ENCODE assay signal across 9 mouse cellular contexts in the genomic region with DNA sequence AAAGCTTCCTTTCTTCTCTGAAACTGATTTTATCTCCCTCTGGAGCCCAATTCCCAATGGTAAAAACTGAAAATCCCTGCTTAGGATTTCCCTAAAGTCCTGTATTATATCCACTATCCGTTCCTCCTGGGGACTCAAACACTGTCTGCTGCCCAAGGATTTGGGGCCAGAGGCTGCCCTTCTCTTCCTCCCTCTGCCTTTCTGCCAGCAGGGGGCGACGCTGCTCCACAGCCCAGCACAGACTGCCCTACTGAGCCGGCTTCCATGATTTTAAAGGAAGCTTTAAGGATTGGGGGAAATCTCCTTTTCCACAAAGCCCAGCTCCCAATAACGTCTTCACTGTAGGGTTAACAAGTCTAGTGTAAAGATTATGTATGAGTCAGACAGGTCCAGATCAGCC.
DNase-seq lines count a peak whose midpoint lies in the region; ATAC-seq and TF ChIP-seq lines count a peak whose summit lies in the region.
"Had no signal": no experiment of that assay in that cellular context is flagged by ENCODE, and none has a peak within 500 bp of the region (broad histone marks: within the 10 kb centered on the region; RNA-seq: fewer than 3 reads in every experiment).

No protein-coding gene starts in this region.

- no peaks in the 10 kb centered on the region for H3K36me3 ChIP-seq in forebrain, postnatal 0 days (ENCODE audit: insufficient read depth)
- H3K36me3 ChIP-seq in forebrain, embryonic 16.5 days (ENCODE audit: control insufficient read depth, insufficient read depth), result no peaks in the 10 kb centered on the region
- H3K36me3 ChIP-seq in limb, embryonic 11.5 days (ENCODE audit: control insufficient read depth, insufficient read depth, low read length), result no peaks in the 10 kb centered on the region
- H3K36me3 ChIP-seq in limb, embryonic 10.5 days, result no peaks in the 10 kb centered on the region
- H3K36me3 ChIP-seq in embryonic facial prominence, embryonic 11.5 days (replicated peaks; ENCODE audit: control insufficient read depth, insufficient read depth, low read depth, low read length), result no peaks in the 10 kb centered on the region
- H3K36me3 ChIP-seq: heart, embryonic 13.5 days had no signal

- peak; percentile 72 for TF ChIP-seq CTCF in forebrain, postnatal 0 days (IDR thresholded peaks at IDR 0.05; ENCODE audit: low read depth)

- DNase-seq in forebrain, postnatal 0 days, result no peak
- DNase-seq in limb, embryonic 11.5 days (ENCODE audit: low spot score), result peak; percentile 43
- DNase-seq in limb, embryonic 10.5 days (ENCODE audit: low spot score), result no peak
- peak; percentile 78 for DNase-seq in ES-CJ7 (ENCODE audit: low read depth, low spot score)
- DNase-seq in embryonic facial prominence, embryonic 11.5 days (ENCODE audit: low spot score), result peak; percentile 18
- no peak for DNase-seq in T-cell, adult 2 months (ENCODE audit: low spot score)
- no peak for DNase-seq in frontal cortex, postnatal 14 days (ENCODE audit: low spot score in 2 of 2)

- H3K9me3 ChIP-seq in forebrain, postnatal 0 days (ENCODE audit: low read length), result no peaks in the 10 kb centered on the region
- H3K9me3 ChIP-seq in forebrain, embryonic 16.5 days (ENCODE audit: control insufficient read depth, low read length), result no peaks in the 10 kb centered on the region
- H3K9me3 ChIP-seq in limb, embryonic 11.5 days (ENCODE audit: control insufficient read depth, low read length), result no peaks in the 10 kb centered on the region
- H3K9me3 ChIP-seq in limb, embryonic 10.5 days (replicated peaks), result no peaks in the 10 kb centered on the region
- H3K9me3 ChIP-seq in embryonic facial prominence, embryonic 11.5 days (replicated peaks; ENCODE audit: control insufficient read depth, low read length), result no peaks in the 10 kb centered on the region
- H3K9me3 ChIP-seq: heart, embryonic 13.5 days had no signal

- no peak for ATAC-seq in forebrain, postnatal 0 days
- no peak for ATAC-seq in forebrain, embryonic 16.5 days
- no peak for ATAC-seq in limb, embryonic 11.5 days (ENCODE audit: insufficient number of reproducible peaks, low FRiP score, low TSS enrichment, low read depth)
- no peak for ATAC-seq in embryonic facial prominence, embryonic 11.5 days (replicated peaks; ENCODE audit: insufficient number of reproducible peaks, low FRiP score, low TSS enrichment, low read depth)

- no peaks in the 10 kb centered on the region for H3K4me1 ChIP-seq in forebrain, postnatal 0 days (ENCODE audit: insufficient read depth)
- peaks cover 12% of the 10 kb centered on the region for H3K4me1 ChIP-seq in forebrain, embryonic 16.5 days (replicated peaks; ENCODE audit: control insufficient read depth, insufficient read depth, low read length)
- H3K4me1 ChIP-seq in limb, embryonic 11.5 days (ENCODE audit: control insufficient read depth, insufficient read depth, low read length), result no peaks in the 10 kb centered on the region
- H3K4me1 ChIP-seq in limb, embryonic 10.5 days, result peaks cover 2% of the 10 kb centered on the region; the same call in 1 of the 2 replicates
- no peaks in the 10 kb centered on the region for H3K4me1 ChIP-seq in embryonic facial prominence, embryonic 11.5 days (ENCODE audit: control insufficient read depth, insufficient read depth, low read length)
- H3K4me1 ChIP-seq: heart, embryonic 13.5 days had no signal

- no peak overlapping the region for H3K9ac ChIP-seq in forebrain, postnatal 0 days
- H3K9ac ChIP-seq in forebrain, embryonic 16.5 days (replicated peaks; ENCODE audit: low read depth, low read length), result no peak overlapping the region
- no peak overlapping the region for H3K9ac ChIP-seq in limb, embryonic 11.5 days (ENCODE audit: low read length)
- no peak overlapping the region for H3K9ac ChIP-seq in embryonic facial prominence, embryonic 11.5 days (replicated peaks; ENCODE audit: low read length)
- H3K9ac ChIP-seq: heart, embryonic 13.5 days had no signal

- no peak overlapping the region for H3K4me3 ChIP-seq in forebrain, postnatal 0 days (ENCODE audit: low read depth, low read length)
- H3K4me3 ChIP-seq in forebrain, embryonic 16.5 days (replicated peaks; ENCODE audit: low read length), result no peak overlapping the region
- H3K4me3 ChIP-seq in limb, embryonic 11.5 days (ENCODE audit: low read depth, low read length), result no peak overlapping the region
- H3K4me3 ChIP-seq in limb, embryonic 10.5 days, result no peak overlapping the region
- no peak overlapping the region for H3K4me3 ChIP-seq in embryonic facial prominence, embryonic 11.5 days (ENCODE audit: low read depth, low read length)
- H3K4me3 ChIP-seq: heart, embryonic 13.5 days had no signal

- no peaks in the 10 kb centered on the region for H3K27me3 ChIP-seq in forebrain, postnatal 0 days (ENCODE audit: insufficient read depth, low read length)
- H3K27me3 ChIP-seq in forebrain, embryonic 16.5 days (replicated peaks; ENCODE audit: control insufficient read depth, insufficient read depth, low read length), result no peaks in the 10 kb centered on the region
- no peaks in the 10 kb centered on the region for H3K27me3 ChIP-seq in limb, embryonic 11.5 days (ENCODE audit: control insufficient read depth, insufficient read depth, low read length)
- H3K27me3 ChIP-seq in limb, embryonic 10.5 days (ENCODE audit: low read depth, poor library complexity, severe bottlenecking), result no peaks in the 10 kb centered on the region
- H3K27me3 ChIP-seq in embryonic facial prominence, embryonic 11.5 days (ENCODE audit: control insufficient read depth, insufficient read depth, low read length), result no peaks in the 10 kb centered on the region
- H3K27me3 ChIP-seq: heart, embryonic 13.5 days had no signal

- no peak overlapping the region for H3K27ac ChIP-seq in forebrain, postnatal 0 days (ENCODE audit: low read depth, low read length)
- no peak overlapping the region for H3K27ac ChIP-seq in forebrain, embryonic 16.5 days (ENCODE audit: low read length)
- no peak overlapping the region for H3K27ac ChIP-seq in limb, embryonic 11.5 days (replicated peaks; ENCODE audit: low read depth, low read length)
- no peak overlapping the region for H3K27ac ChIP-seq in limb, embryonic 10.5 days
- no peak overlapping the region for H3K27ac ChIP-seq in embryonic facial prominence, embryonic 11.5 days (replicated peaks; ENCODE audit: low read depth, low read length)
- H3K27ac ChIP-seq: heart, embryonic 13.5 days had no signal

- WGBS in forebrain, postnatal 0 days, result 23% methylated on average over 5 of the region's 5 CpGs
- WGBS in forebrain, embryonic 16.5 days, result 26% methylated on average over 5 of the region's 5 CpGs
- 46% methylated on average over 5 of the region's 5 CpGs for WGBS in limb, embryonic 11.5 days
- 47% methylated on average over 5 of the region's 5 CpGs for WGBS in limb, embryonic 10.5 days
- WGBS in embryonic facial prominence, embryonic 11.5 days, result 34% methylated on average over 5 of the region's 5 CpGs

- no peak overlapping the region for H3K4me2 ChIP-seq in forebrain, postnatal 0 days (ENCODE audit: low read depth)
- H3K4me2 ChIP-seq in forebrain, embryonic 16.5 days (ENCODE audit: low read length), result no peak overlapping the region
- H3K4me2 ChIP-seq in limb, embryonic 11.5 days (ENCODE audit: low read depth, severe bottlenecking), result no peak overlapping the region
- no peak overlapping the region for H3K4me2 ChIP-seq in embryonic facial prominence, embryonic 11.5 days (ENCODE audit: low read depth, low read length)
- H3K4me2 ChIP-seq: heart, embryonic 13.5 days had no signal

Comparison
In these comparisons a context has a peak if more than half of its experiments do, and no peak if none do; other contexts are left out.
1. DNase-seq: peak in limb, embryonic 11.5 days (single experiment), ES-CJ7 (single experiment) and embryonic facial prominence, embryonic 11.5 days (single experiment); none in forebrain, postnatal 0 days (single experiment), limb, embryonic 10.5 days (single experiment), T-cell, adult 2 months (single experiment) and frontal cortex, postnatal 14 days (0 of 2).